Mouse (Mus musculus) liver, embryonic 15.5 days (tissue): ENCODE measurements around the gene Slc25a41. TPM values are rescaled to one million over a fixed set of nuclear protein-coding genes. Genes with fewer than 3 reads are reported as not detected.
"Not testable (repeated sequence)": the region's sequence is repeated elsewhere in the genome, so short reads cannot be mapped to it uniquely, and the experiment has no call there.

Experiments
- ATAC-seq: fragments of 200-750 bp; cut with Nextera tagmentation; 2 replicates; pipeline ENCODE4 v1.8.0; 2017; ENCODE audit warnings: moderate number of reproducible peaks, mild to moderate bottlenecking, moderate library complexity; ENCODE audit not compliant: insufficient read depth
- H3K27ac ChIP-seq: fragments of 300-500 bp; sonication (generic); replicated peaks from 2 replicates; pipeline ENCODE4 v1.5.1; 2015; ENCODE audit warnings: mild to moderate bottlenecking, inconsistent platforms
- H3K27me3 ChIP-seq: fragments of 300-500 bp; sonication (generic); 2 replicates; pipeline ENCODE4 v1.6.1; 2015; ENCODE audit warnings: mild to moderate bottlenecking, inconsistent platforms
- H3K36me3 ChIP-seq: fragments of 300-500 bp; sonication (generic); replicated peaks from 2 replicates; pipeline ENCODE4 v1.6.1; 2015; ENCODE audit warnings: moderate library complexity, mild to moderate bottlenecking, inconsistent platforms
- H3K4me1 ChIP-seq: fragments of 300-500 bp; sonication (generic); replicated peaks from 2 replicates; pipeline ENCODE4 v1.6.1; 2015; ENCODE audit warnings: inconsistent platforms
- H3K4me2 ChIP-seq: fragments of 300-500 bp; sonication (generic); 2 replicates; pipeline ENCODE4 v1.6.1; 2015; ENCODE audit warnings: moderate library complexity, mild to moderate bottlenecking, inconsistent platforms
- H3K4me3 ChIP-seq: fragments of 300-500 bp; sonication (generic); replicated peaks from 2 replicates; pipeline ENCODE4 v1.5.1; 2015; ENCODE audit warnings: mild to moderate bottlenecking, inconsistent platforms
- H3K9ac ChIP-seq: fragments of 300-500 bp; sonication (generic); 2 replicates; pipeline ENCODE4 v1.6.1; 2015; ENCODE audit warnings: moderate library complexity, mild to moderate bottlenecking, inconsistent platforms
- H3K9me3 ChIP-seq: fragments of 300-500 bp; sonication (generic); replicated peaks from 2 replicates; pipeline ENCODE4 v1.6.1; 2016; ENCODE audit warnings: inconsistent platforms
- WGBS: fragments of 180-500 bp; shearing (Covaris S2); methylation state at CpG from one replicate; pipeline ENCODE4 v1.1.7; 2015; ENCODE audit warnings: mixed read lengths; ENCODE audit not compliant: insufficient replicate concordance; 5-methylcytosine and 5-hydroxymethylcytosine counted together
- polyA plus RNA-seq: library from polyadenylated mRNA; unstranded; fragments of >200 nt; fragmentation: Nextera tagmentation; extraction: Ambion mirVana; gene quantifications from 2 replicates; pipeline ENCODE4 v1.2.1, GENCODE M21; 2015

The Slc25a41 gene
- polyA plus RNA-seq, 1 experiment from 2014 or later = not detected

DNA sequence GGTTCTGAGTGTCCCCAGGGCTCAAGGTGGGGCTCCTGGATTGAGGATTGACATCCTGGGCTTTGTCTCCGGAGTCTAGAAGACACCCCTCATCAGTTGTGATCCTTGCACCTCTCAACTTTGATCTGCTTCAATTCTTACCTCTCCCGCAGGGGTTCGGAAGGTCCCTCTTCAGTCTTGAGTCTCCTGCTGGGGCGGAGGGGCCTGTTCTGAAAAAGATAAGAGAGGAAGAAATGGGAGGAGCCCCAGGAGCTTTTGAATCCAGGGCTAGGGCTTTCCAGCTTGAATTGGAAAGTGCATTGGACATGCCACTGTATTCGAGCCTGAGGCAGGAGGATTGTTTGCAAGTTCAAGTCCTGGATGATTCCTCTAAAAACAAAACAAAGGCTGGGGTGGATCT lies 25.5 kb upstream of the Slc25a41 start:
- no peak for ATAC-seq
- Histone ChIP-seq H3K4me1 (peaks cover 19% of the 10 kb centered on the region), H3K27me3 (peaks cover 40% of the 10 kb centered on the region), H3K9me3 (no peaks in the 10 kb centered on the region), H3K4me3 (no peak overlapping the region), H3K4me2 (no peak overlapping the region), H3K36me3 (no peaks in the 10 kb centered on the region), H3K27ac (no peak overlapping the region), H3K9ac (no peak overlapping the region)
- 31% methylated on average over 5 of the region's 5 CpGs for WGBS

DNA sequence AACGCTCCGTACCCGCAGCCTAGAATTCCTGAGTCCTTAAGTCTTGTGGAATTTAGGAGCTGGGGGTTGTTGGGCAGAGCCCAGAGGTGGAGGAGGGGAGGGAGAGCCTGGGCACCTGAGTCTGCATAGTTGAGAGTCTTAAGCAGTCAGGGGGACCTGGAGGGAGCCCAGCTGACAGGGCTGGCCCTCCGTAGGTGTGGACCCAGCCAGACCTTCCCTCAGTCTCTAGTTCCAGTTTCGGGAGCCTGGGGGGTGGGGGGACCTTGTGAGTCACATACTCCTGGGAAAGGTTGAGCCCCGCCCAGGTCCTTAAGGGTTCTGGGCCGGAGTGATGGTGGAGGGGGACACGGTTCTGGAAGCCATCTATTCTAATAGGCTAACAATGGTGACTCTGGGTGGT lies 21.6 kb upstream of the Slc25a41 start:
- Histone ChIP-seq H3K27ac (no peak overlapping the region), H3K27me3 (peaks cover 74% of the 10 kb centered on the region), H3K4me2 (peak overlapping the region; percentile 42), H3K4me1 (peaks cover 51% of the 10 kb centered on the region), H3K4me3 (peak overlapping the region; percentile 50), H3K9ac (0 out of 2 replicates have a peak overlapping the region, but pooled peaks have one; percentile 6), H3K36me3 (no peaks in the 10 kb centered on the region), H3K9me3 (no peaks in the 10 kb centered on the region)
- ATAC-seq = no peak
- WGBS = 32% methylated on average over 8 of the region's 8 CpGs

DNA sequence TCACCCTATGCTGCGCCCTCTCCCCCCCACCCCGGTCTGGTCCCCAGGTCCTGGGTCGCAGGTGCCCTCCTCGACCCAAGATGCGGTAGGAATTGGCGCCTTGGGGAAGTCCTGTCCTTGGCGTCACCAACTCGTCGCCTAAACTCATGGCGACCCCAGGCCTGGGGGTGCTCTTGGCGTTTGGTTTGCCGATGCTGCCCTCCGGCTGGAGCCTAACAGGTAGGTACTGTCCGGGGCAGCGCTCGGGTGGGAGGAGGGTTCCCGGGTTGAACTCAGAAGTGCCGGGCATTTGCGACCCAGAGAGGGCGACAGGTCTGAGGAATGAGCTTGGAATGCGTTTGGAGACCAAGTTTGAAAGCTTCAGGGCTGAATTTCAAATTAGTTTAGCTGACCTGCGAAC lies 21.1 kb upstream of the Slc25a41 start:
- peaks cover 79% of the 10 kb centered on the region for H3K27me3 ChIP-seq
- no peaks in the 10 kb centered on the region for H3K36me3 ChIP-seq
- 4% methylated on average over 22 of the region's 22 CpGs for WGBS
- no peak for ATAC-seq
- no peak overlapping the region; the same call in 1 of the 2 replicates for H3K27ac ChIP-seq
- H3K4me2 ChIP-seq = peak overlapping the region; percentile 60
- peaks cover 53% of the 10 kb centered on the region for H3K4me1 ChIP-seq
- H3K9ac ChIP-seq = 0 out of 2 replicates have a peak overlapping the region, but pooled peaks have one; percentile 6
- H3K9me3 ChIP-seq = no peaks in the 10 kb centered on the region
- H3K4me3 ChIP-seq = peak overlapping the region; percentile 50

DNA sequence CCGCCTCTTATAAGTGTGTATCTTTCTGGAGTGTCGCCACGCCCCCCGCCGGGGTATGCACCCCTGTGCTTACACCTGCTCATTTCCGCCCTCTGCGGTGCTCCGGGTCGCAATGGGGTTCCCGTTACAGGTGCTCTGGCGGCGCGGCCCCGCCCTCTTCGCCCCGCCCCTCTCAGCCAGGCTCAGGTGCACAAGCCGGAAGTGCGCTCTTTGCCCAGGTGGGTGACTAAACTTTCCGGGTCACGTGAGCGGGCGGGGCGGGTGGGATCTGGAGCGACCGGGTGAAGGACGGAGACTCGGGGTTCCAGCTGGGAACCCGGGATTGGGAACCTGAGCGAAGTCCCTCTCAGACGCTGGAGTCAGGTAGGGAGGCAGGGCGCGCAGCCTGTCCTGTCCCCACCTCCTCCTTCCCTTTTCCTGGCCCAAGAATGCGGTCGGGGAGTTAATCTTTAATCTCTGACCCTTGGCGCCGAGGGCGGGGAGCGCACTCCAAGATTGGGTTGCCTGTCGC lies 20.6 kb upstream of the Slc25a41 start:
- ATAC-seq = peak; percentile 17; the same call in 1 of the 2 replicates
- peaks cover 51% of the 10 kb centered on the region for H3K4me1 ChIP-seq

DNA sequence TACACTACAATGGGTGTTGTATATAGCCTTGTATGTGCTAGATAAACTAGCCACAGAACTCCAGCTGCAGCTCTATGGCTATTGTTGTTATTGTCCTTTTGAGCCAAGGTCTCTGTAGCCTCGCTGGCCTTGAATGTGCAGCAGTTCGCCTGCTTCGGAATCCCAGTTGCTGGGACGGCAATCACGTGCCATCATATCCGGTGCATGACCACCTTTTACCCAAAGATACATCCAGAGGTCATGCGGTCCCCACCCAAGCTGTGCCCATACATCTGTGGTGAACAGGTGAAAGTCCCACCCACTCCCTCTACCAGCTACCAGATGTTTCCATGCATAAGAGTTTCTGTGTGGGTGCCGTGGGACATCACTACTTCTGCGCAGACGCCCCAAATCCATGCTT lies 19.6 kb upstream of the Slc25a41 start:
- peaks cover 42% of the 10 kb centered on the region for H3K4me1 ChIP-seq
- peak overlapping the region; percentile 64 for H3K4me3 ChIP-seq
- H3K27me3 ChIP-seq = peaks cover 79% of the 10 kb centered on the region
- no peak for ATAC-seq
- no peaks in the 10 kb centered on the region for H3K9me3 ChIP-seq
- WGBS = 29% methylated on average over 10 of the region's 10 CpGs
- H3K9ac ChIP-seq = no peak overlapping the region
- H3K4me2 ChIP-seq = peak overlapping the region; percentile 91
- no peak overlapping the region for H3K27ac ChIP-seq
- H3K36me3 ChIP-seq = no peaks in the 10 kb centered on the region

More for the DNA sequence above, 20.6 kb upstream of the Slc25a41 start:
- Histone ChIP-seq H3K9me3 (no peaks in the 10 kb centered on the region), H3K27ac (no peak overlapping the region; the same call in 1 of the 2 replicates), H3K4me3 (peak overlapping the region; percentile 50), H3K36me3 (no peaks in the 10 kb centered on the region), H3K9ac (0 out of 2 replicates have a peak overlapping the region, but pooled peaks have one; percentile 6), H3K4me2 (peak overlapping the region; percentile 60), H3K27me3 (peaks cover 79% of the 10 kb centered on the region)
- WGBS = 2% methylated on average over 39 of the region's 39 CpGs

DNA sequence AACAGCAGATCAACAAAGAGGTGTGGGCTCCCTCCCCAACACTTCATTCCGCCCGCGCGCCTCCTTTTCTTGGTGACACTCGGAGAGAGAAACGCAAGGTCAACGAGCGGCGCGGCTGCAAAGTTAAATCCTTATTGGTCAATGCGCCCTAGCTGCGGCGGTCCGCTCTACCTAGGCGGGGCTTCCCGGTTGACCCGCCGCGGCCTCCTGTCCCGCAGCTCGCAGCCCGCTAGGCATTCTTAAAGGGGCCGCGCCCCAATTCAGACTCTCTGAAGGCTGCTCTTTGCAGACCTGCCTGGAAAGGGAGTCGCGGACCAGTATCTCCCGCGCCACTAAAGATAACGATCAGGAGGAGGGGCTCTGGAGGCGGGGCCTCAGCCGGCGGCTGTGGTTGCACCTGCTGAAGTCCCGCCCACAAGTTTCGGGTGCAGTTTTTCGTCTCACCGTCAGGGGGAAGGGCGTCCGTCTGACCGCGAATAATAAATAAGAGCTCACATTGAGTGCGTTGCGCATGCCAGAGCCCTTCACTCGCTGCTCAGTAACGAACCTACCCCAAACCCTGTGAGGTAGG lies 18.9 kb upstream of the Slc25a41 start:
- Histone ChIP-seq H3K36me3 (no peaks in the 10 kb centered on the region), H3K9me3 (no peaks in the 10 kb centered on the region), H3K4me3 (peak overlapping the region; percentile 64), H3K4me2 (peak overlapping the region; percentile 91), H3K9ac (peak overlapping the region; percentile 66), H3K27ac (peak overlapping the region; percentile 75), H3K4me1 (peaks cover 42% of the 10 kb centered on the region), H3K27me3 (peaks cover 76% of the 10 kb centered on the region)
- peak; percentile 80 for ATAC-seq
- under 1% methylated on average over 44 of the region's 44 CpGs for whole genome bisulfite sequencing

DNA sequence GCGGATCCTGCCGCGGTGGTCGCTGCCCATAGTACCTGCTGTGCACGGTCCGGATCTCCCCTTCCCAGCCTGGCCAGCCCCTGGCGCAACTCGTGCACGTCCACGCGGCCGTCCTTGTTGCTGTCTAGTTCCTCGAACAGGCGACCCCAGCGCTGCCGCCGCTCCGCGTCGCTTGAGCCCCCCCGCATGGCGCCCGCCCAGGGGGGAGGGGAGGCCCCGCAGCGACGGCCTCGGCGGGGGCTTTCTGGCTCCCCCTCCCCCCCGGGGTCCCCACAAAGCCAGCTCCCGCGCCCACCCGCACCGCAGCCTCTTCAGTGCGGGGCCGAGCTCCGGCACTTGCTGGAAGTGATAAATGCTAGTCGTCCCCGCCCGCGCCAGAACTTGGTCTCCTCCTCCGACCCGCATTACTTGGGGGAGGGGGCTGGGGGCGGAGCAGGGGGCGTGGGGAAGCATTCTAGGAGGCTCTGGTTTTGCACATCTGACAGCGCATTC lies 18.1 kb upstream of the Slc25a41 start, which contains the start of gene Slc25a23:
TSS of gene Slc25a23 (minus strand) at position 378 of the 492 bp plus-strand sequence.
- Histone ChIP-seq H3K36me3 (no peaks in the 10 kb centered on the region), H3K4me1 (peaks cover 42% of the 10 kb centered on the region), H3K4me2 (peak within 1 kb of the TSS; percentile 91), H3K27me3 (peaks cover 68% of the 10 kb centered on the region), H3K9me3 (no peaks in the 10 kb centered on the region), H3K27ac (peak within 1 kb of the TSS; percentile 75), H3K9ac (peak within 1 kb of the TSS; percentile 66), H3K4me3 (peak within 1 kb of the TSS; percentile 64)
- peak; percentile 22 for ATAC-seq
- WGBS = 1% methylated on average over 44 of the region's 45 CpGs

DNA sequence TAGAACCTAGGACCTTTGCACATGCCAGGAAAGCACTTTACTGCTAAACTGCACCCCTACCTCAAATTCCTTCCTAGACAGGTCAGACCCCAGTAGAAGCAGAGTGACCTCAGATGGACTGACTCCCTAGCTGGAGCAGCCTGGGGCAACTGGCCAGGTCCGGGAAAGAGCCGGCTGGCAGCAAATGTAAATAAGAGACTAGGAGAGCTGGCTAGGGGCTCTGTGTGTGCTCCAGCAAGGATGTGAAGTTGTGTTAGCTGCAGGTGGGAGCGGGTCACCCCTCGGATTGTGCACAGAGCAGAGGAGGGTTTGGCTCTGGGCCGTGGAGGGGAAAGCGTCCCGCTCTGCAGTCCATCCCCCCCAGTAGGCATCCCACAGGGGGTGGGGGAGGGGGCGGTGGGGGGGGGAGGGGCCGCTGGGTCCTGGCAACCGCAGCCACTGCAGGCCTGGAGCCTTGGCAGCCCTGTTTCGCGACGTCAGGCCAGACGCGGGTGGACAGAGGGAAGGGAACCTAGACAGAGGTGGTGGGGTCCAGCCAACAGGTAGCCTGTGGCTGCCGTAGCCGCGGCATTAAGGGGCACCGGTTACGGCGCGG lies 17.5 kb upstream of the Slc25a41 start, which contains the start of gene Crb3:
TSS of gene Crb3 (plus strand) at position 215 of the 595 bp plus-strand sequence.
- Histone ChIP-seq H3K4me2 (peak within 1 kb of the TSS; percentile 91), H3K27ac (peak within 1 kb of the TSS; percentile 75), H3K4me3 (peak within 1 kb of the TSS; percentile 64), H3K27me3 (peaks cover 63% of the 10 kb centered on the region), H3K9ac (peak within 1 kb of the TSS; percentile 66), H3K9me3 (no peaks in the 10 kb centered on the region), H3K36me3 (no peaks in the 10 kb centered on the region), H3K4me1 (peaks cover 42% of the 10 kb centered on the region)
- no peak for ATAC-seq
- 5% methylated on average over 19 of the region's 22 CpGs for WGBS

DNA sequence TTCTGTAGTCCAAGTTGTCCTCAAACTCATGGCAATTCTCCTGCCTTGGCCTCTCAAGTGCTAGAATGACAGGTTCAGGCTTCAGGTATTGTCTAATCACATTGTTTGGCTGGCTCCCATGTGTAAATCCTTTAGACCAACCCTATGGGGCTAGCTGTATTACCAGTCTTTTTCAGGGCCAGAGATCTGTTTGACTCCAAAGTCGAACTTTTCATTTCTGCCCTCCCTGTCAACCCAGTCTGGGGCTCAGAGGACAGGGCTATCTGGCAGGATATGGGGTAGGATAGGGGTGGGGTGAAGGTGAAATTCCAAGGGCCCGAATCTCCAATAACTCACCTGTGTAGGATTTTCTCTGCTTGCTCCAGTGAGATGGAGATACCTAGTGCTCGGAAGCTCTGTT lies 14.8 kb upstream of the Slc25a41 start:
- Histone ChIP-seq H3K36me3 (peaks cover 13% of the 10 kb centered on the region; the same call in 1 of the 2 replicates), H3K4me3 (no peak overlapping the region), H3K4me1 (peaks cover 28% of the 10 kb centered on the region), H3K9ac (no peak overlapping the region), H3K27ac (0 out of 2 replicates have a peak overlapping the region, but pooled peaks have one; percentile 24), H3K27me3 (peaks cover 37% of the 10 kb centered on the region), H3K9me3 (no peaks in the 10 kb centered on the region), H3K4me2 (no peak overlapping the region)
- peak; percentile 7; the same call in 1 of the 2 replicates for ATAC-seq
- WGBS = 56% methylated on average over 3 of the region's 3 CpGs

DNA sequence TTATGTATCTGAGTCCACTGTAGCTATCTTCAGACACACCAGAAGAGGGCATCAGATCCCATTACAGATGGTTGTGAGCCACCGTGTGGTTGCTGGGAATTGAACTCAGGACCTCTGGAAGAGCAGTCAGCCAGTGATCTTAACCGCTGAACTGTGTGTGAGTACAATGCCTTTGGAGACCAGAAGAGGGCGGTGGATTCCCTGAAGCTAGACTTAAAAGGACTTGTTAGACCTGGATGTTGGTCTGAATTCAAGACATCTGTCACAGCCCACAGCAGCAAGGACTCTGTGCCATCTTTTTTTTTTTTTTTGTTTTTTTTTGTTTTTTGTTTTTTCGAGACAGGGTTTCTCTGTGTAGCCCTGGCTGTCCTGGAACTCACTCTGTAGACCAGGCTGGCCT lies 10.2 kb upstream of the Slc25a41 start:
- not testable (repeated sequence) for H3K9ac ChIP-seq, H3K9me3 ChIP-seq, H3K27me3 ChIP-seq, H3K4me1 ChIP-seq, H3K4me3 ChIP-seq, ATAC-seq, H3K4me2 ChIP-seq, H3K27ac ChIP-seq
- 61% methylated on average over 4 of the region's 4 CpGs for WGBS
- H3K36me3 ChIP-seq = peaks cover 17% of the 10 kb centered on the region; the same call in 1 of the 2 replicates

DNA sequence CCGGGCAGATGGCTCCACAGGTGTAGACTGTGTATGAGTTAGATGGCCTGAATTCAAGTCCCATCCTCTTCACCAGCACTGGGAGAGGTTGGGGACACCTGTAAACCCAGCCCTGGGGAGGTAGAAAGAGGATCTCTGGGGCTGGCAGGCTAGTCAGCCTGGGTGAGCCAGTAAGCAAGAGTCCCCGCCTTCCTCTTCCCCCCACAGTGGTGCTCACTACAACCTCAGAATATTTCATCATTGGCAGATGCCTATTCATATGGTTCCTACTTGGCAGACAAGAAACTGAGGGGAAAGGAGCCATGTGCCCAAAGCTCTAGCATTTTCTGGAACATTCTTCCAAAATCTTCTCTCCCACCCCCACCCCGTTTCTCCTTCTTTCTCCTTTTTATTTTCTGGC lies 7.4 kb upstream of the Slc25a41 start:
- H3K4me1 ChIP-seq = no peaks in the 10 kb centered on the region
- ATAC-seq = no peak
- WGBS = 61% methylated on average over 3 of the region's 3 CpGs
- no peak overlapping the region for H3K9ac ChIP-seq
- H3K9me3 ChIP-seq = no peaks in the 10 kb centered on the region
- no peaks in the 10 kb centered on the region for H3K27me3 ChIP-seq
- no peak overlapping the region for H3K27ac ChIP-seq
- no peak overlapping the region for H3K4me2 ChIP-seq
- H3K36me3 ChIP-seq = peaks cover 20% of the 10 kb centered on the region; the same call in 1 of the 2 replicates
- no peak overlapping the region for H3K4me3 ChIP-seq
